Mouse (Mus musculus) frontal cortex, adult 2 months (tissue): ENCODE results near the gene Sidt1. TPM values are rescaled to one million over a fixed set of nuclear protein-coding genes. Genes with fewer than 3 reads are reported as not detected.

ENCODE experiments used
- DNase-seq, 2 experiments: peaks; one replicate each; pipeline ENCODE4 v3.0.0; 2022; ENCODE audit warnings: low spot score in 1 of 2; ENCODE audit errors: extremely low spot score in 1 of 2
- polyA plus RNA-seq: library from polyadenylated mRNA; depleted of rRNA; stranded (reverse); fragments of >200 nt; gene quantifications from 2 replicates; pipeline ENCODE4 v1.2.3, GENCODE M21; 2012

Gene Sidt1
- polyA plus RNA-seq, 1 experiment = 50.7 TPM

DNA sequence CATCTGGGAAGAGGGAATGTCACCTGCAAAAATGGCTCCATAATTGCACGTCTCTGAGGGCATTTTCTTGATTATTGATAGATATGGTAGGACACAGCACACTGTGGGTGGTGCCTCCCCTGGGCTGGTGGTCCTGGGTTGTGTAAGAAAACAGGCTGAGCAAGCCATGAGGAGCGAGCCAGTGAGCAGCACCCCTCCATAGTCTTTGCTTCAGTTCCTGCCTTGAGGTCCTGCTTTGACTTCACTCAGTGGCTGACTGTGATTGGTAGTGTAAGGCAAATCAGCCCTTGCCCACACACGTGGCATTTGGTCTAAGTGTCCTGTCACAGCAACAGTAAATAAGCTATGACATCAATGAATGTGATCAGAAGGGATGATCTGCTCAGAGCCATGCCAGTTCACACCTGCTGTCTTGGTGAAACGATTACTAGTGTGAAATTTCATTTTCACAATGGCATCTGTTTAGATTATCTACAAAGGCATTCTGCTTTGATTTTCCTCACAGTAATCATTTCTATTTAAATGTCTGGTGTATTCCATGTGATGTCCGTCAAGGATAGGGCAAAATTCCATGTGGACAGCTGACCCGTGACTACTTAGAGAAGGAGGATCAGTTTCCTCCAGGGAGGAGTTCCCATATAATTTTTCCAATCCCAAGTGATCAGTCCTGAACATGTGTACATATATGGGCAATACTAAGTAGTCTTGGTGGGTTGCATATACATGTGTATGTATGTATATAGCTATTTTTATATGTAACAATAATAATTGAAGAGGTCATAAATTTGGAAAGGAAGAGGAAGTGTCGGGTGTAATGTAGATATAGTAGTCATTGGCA, 79.0 kb downstream of the Sidt1 start:
- no peak for DNase-seq

DNA sequence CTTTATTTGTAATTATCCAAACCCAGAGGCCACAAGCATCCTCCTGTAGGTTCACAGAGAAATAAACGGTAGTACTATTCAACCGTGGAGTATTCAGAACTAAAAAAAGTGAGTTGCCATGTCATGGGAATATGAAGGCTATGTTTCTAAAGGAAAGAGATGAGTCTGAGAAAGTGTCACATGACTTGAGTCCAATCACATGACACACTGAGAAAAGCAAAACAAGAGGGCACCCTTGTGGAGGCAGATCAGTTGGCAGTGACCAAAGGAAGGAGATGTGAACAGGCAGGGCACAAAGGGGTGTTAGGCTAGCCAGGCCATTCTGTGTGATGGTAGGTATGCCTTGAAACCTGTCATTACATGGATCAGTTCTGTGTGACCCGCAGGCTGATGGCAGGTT, 80.3 kb downstream of the Sidt1 start:
- DNase-seq = no peak

DNA sequence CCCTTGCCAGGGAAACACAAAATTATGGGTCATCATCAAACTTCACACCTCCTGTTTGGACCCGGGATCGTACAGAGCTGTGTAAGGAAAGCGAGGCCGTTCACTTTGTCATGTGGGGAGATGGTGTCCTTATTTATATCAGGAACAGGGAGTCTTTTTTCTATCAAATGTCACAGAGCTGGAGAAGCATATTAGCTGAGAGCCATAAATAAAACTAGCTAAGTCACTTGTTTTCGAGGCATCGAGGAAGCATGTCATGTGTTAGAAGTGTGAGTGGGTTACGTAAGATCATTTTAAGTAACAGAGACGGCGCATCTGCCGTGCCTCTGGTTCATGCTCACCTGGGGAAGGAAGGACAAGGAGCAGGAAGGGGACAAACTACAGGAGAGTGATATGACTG, 83.0 kb downstream of the Sidt1 start:
- DNase-seq = no peak

DNA sequence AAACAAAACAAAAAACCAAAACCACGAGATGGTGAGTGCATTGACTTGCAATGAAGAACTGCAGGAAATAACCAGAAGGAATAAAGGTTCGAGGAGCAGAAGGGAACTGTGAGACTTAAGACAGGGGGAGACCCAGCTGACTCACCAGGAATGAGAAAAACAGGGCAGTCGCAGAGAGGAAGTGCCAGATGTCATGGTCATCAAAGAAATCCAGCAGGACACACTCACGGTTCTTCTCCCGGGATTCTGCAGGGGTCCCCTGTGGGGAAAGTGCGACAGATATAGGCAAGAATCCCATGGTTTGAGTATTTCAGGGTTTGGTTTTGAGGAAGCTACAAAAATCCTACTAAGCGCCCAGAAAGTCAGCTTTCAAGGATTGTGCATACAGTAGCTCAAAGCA, 89.7 kb downstream of the Sidt1 start:
- DNase-seq = no peak

DNA sequence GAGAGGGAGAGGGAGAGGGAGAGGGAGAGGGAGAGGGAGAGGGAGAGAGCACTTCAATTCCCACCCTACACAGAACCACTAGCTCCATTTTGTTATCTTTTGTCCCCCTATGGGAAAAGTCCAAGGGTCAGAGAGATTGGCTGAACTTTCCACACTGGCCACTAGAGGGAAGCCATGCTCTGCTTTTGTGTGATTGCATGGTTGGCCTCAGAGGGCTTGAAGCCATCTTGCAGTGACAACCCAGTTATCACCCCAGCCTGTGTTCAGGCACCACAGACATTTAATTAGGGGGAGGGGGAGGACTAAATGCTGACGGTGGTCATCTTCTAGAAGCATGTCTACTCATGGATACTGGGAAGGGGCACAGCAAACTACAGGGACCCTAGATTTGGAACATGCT, 90.4 kb downstream of the Sidt1 start:
- peak in 1 of 2 experiments; percentile 83 for DNase-seq

DNA sequence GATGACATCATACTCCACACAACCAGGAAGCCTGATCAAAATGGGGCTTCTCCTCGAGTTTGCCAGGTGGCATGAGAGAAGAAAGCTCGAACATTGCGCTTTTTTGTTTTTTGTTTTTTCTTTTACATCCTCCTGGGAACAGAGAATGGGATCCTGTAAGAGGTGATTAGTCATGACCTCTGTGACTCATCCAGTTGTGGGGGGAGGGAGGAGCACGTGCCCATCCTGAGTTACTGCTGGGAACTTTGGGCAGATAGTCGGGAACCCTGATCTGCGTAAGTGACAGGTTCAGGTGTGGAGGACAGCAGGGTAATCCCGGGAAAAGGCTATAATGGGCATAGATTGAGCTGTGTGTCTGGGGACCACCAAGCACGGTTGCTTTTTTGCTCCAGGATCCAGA, 92.6 kb downstream of the Sidt1 start:
- DNase-seq = no peak

DNA sequence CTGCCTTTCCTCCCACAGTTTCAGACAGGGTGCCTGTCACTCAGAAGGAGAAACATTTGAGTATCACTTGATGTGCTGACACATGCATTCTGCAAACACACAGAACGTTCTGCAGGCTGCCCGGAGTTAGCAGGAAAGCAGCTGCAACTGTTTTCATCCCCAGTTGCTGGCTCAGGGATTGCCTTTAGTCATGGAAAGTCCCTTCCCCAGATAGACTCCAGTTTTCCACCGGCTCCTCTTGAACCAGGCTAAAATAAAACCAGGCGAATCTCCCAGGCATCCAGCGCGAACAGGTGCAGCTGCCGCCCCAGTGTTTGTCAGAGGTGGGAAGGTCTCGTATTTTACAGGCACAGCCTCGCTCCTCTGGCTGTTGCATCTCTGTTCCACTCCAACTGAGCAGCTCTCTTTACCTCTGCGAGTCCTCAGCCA, 94.1 kb downstream of the Sidt1 start:
- DNase-seq = peak in 1 of 2 experiments; percentile 26

DNA sequence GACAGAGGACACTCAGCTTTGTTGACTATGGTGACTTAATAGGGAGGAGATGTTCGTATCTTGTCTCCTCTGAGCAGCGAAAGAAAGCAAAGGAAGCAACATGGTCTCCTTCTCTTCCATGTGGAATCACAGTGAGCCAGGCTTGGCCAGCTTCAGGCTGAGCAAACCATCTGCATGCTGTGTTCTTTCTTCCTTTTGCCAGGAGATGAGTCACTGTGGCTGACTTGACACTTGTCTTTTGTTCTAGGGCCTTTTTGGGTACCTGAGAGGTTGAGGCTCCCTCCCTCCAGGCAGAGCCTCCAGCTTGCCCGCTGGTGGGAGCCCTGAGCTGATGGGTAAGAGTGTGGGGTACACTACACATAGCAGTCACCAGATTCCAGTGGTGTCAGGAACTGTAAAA, 95.2 kb downstream of the Sidt1 start:
- peak in 1 of 2 experiments; percentile 55 for DNase-seq

DNA sequence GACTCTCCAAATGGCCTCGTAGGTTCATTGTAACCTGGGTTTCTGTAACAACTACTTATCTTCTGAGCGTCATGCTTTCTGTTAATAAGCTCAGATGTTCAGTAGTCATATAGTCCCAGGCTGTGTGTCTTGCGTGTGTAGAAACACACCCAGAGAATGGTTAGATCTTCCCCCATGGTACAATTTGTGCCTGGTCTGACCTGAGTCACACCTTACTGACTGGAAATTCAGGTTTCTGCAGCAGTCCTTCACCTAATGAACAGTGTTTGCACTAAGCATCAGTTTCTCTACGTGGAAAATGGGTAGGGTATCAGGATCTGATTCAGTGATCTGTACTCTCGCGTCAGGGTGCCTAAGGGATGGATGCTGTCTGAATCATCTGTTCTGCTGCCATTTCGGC, 100.0 kb downstream of the Sidt1 start:
- no peak for DNase-seq

DNA sequence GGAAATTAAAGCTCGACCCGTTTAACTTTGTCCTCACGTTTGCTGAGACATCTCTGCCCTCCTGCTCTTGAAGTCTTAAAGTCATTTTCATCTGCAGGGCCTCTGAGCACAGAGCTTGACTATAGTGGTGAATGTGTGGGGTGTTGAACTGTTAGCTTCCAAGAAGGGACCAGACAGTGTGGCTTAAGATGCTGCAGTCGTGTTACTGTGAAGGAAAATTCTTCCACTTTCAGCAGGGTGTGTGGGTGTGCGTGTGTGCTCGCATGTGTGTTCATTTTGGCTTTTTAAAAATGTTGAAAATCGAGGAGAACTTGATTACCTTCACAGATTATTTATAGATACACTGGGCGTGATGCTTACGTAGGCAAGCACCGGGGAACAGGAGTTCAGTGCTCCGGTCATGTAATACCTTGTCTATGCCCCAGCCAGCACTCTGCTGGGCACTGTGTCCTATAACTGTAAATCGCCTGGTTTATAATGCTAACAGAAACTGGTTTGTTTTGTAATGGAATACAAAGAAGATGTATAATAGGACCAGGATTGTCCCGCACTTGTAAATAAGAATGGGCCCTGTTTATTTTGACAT, 106.2 kb downstream of the Sidt1 start:
- DNase-seq = peak in 1 of 2 experiments; percentile 31

DNA sequence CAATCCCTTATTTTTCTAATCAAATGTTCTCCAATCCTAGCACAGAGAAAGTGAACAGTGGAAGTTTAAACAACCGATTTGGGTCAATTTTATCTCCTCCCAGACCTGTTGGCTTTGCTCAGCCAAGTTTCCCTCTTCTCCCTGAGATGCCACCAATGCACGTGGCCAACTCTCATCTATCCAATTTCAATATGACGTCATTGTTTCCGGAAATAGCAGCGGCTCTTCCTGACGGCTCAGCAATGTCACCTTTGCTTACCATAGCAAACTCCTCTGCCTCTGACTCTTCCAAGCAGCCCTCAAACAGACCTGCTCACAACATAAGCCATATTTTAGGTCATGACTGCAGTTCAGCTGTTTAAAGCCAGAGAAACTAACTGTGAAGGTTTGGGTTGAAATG, 111.5 kb downstream of the Sidt1 start:
- no peak for DNase-seq

DNA sequence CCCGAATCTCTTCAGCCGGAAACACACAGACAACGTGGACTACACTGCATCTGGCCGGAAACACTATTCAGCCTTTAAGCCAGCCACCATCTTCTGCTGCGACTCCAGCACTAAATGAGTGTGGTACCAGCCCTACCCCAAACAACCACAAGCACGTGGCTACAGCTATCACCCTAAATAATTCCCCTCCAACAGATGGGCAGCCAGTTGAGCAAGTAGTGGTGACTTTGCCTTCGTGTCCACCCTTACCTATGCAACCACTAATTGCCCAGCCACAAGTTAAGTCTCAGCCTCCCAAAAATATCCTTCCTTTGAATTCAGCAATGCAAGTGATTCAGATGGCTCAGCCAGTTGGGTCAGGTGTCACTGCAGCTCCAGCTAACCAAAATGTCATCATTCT, 116.6 kb downstream of the Sidt1 start:
- DNase-seq = no peak

DNA sequence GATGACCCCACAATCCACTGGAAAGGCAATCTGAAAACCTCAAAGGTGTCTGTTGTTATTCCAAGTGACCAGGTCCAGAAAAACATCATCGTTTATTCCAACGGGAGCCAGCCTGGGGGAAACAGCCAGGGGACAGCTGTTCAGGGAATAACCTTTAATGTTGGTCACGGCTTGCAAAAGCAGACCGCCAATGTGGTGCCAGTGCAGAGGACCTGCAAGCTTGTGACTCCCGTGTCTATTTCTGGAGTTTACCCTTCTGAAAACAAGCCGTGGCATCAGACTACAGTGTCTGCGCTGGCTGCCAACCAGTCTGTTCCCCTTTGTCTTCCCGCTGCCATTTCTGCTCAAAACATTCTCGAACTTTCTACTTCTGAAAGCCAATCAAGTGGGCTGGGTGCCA, 117.5 kb downstream of the Sidt1 start:
- no peak for DNase-seq

DNA sequence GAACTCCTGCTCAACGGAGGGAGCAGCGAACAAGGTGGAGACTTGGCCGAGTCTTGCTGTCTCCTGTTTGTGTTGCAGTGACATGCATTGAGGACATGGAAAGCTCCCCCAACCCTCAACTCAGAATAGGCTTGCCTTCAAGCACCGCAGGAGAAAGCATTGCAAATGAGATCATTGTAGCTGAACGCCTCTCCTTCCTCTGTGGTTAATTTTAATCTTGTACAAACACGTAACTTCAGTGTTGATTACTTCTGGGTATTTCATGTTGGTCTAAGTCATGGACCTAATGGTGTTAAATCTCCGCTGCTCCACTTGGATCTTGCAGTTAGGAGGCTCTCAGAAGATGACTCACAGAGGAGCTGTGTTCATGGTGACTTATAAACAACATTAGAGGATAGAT, 120.3 kb downstream of the Sidt1 start:
- no peak for DNase-seq

DNA sequence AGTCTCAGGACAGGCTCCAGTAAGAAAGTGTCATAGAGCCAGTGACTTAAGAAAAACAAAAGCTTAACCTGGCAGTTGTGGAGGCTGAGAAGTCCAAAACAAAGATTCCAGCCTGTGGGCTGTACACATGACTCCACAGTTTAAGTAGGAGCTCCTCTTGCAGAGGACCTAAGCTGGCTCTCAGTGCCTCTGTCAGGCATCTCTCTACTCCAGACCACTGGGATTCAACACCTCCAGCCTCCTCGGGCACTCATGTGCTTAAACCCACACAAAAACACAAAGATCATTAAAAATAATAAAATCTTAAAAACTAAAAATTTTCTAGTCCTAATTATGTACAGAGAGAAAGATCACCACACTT, 122.0 kb downstream of the Sidt1 start:
- DNase-seq = no peak

DNA sequence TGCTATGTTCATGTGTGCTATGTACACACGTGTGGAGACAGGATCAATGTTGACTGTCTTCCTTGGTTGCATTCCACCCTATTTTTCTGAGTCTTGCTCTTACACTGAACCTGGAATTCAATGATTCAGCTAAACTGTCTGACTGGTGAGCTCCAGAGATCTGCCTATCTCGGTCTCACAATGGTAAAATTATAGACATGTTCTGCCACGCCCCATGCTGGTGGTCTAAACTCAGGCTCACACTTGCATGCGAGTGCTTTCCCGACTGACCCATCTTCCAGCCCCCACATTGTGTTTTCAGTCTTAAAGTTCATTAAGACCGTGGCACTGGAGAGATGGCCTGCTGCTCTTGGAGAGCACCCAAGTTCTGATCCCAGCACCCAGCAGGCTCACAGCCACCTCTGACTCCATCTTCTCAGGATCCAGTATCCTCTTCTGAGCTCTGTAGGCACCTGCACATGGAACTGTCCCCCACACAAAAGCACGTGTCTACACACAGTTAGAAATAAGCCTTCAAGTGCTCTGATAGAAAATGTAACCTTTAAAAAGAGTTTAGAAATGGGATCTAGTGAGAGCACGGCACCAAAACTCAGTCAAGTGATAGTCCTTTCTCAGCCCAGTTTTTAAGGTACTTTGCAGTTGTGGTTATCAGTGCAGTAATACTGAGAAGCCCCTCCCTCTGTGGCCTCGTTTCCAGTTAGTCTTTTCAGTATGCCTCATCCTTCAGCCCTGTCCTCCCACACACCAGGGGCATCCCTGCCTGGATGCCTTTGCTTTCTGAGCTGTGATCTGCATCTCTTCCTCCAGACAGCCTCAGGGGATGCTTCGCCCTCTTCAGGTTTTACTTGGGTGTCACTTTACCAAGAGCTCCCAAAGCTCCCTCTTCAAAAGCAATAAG, 122.6 kb downstream of the Sidt1 start:
- peak in 1 of 2 experiments; percentile 32 for DNase-seq

DNA sequence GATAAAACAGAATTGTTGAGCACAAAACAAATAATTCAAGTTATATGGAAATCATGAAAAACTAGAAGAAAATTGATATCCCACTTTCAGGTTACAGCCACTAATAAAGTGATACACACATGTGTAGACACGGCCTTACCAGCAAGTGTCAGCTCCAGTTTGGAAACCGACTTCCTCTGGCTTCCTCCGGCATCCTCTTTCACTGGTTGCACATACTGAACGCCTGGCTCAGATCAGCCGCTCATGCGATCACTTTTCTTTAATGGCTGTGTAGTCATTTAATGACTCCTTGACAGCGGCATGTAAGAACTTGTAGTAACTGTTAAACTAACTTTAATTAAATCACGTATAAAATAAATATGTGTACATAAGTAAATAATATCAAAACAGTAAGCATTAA, 127.0 kb downstream of the Sidt1 start:
- DNase-seq = no peak

DNA sequence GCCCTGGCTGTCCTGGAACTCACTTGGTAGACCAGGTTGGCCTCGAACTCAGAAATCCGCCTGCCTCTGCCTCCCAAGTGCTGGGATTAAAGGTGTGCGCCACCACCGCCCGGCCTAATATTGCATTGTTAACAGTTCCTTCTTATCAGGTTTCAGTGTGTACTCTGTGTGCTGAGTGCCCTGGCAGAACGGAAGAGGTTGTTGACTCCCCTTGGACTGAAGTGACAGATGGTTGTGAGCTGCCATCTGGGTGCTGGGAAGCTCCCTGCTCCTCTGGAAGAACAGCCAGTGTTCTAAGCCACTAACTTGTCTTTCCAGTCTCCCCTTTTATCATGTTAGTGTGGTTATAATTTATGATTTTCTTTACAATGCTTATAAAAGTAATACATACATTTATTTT, 128.7 kb downstream of the Sidt1 start:
- no peak for DNase-seq

DNA sequence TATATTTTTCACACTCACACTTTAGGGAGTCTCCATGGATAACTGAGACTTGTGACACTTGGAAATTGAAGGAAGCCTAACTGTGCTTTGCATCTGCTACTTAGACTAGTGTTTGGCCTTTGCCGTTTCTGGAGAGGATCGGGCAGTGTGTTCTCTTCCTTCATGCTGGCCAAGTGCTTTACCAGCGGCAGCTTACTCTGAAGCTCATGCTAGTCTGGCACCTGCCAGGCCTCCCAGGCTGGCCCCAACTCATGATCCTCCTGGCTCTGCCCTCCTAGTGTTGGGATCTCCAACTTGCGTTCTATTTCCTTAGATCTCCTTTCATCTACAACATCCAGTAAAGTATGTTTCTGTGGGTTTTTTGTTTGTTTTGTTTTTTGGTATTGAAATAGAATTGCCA, 132.8 kb downstream of the Sidt1 start:
- no peak for DNase-seq

DNA sequence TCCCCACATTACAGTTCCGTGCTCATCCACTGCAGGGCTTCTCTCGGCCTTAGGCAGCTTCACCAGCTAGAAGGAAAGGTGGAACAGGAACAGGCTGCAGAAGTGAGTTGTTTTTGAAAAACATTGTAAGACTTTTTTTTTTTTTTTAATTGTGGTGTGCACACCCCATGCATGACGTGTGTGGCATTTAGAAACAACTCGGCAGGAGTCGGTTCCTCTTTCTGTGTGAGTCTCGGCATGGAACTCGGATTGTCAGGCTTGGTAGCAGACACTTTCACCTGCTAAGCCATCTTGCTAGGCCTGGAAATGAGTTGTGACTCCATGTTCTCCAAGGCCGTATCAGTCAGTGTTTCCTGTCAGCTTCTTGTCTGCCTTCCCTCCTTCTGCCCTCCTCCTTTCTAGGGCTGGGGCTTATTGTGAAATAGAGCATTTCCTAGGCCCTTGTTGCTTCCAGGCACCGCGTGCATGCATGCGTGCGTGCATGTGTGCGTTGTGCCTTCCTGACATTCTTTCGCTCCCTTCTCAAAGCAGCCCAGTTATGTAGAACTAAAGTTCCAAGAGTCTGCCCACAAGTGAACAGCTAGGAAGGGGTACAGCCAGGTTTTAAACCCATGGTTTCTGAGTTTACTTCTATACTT, 133.8 kb downstream of the Sidt1 start:
- no peak for DNase-seq

DNA sequence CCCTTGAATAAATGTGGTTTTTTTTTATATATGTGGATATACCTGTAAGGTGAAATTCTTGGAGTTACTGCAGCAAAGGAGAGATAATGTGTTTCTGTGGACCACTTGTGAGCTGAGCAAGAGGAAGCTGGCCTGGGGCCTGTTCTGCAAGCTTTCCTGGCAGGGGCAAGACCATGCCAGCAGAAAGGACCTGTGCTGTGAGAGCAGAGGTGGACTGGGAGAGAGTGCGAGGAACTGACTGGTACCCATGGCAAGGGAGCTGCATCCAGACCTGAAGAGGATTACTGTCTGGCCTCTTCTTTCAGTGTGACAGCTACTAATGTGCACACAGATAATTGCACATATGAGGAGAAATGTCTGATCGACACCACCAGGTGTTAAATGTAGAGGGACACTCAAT, 142.0 kb downstream of the Sidt1 start:
- DNase-seq = no peak
